Mouse (Mus musculus) adrenal gland, adult 18-20 months (tissue): Measurements from ENCODE around the gene Defb36. TPM values are rescaled to one million over a fixed set of nuclear protein-coding genes. Genes with fewer than 3 reads are reported as not detected.

Source experiments
- DNase-seq, 2 experiments: peaks; one replicate each; pipeline ENCODE4 v3.0.0; 2021 to 2022; ENCODE audit warnings: low spot score in 2 of 2
- total RNA-seq, 2 experiments: library from RNA; stranded (reverse); gene quantifications; 1 replicate in 1 of 2; 2 replicates in 1 of 2; pipeline ENCODE4 v1.2.3; 2021

Gene Defb36
- total RNA-seq, 2 experiments from 2014 or later = not detected

- no peak for DNase-seq
Measured at GRCm38 (mm10) chr2:152661163-152661562, 57.0 kb downstream of the Defb36 start.

Other genes with a start within 250 kb of the Defb36 start
- 1 to 10 TPM; 5.8 to 6.7 TPM for gene Nrsn2, start 227.7 kb upstream of the Defb36 start, total RNA-seq
- 1 to 10 TPM; 3.5 to 7.3 TPM for gene Sox12, start 206.3 kb upstream of the Defb36 start, total RNA-seq
- gene Zcchc3, start 189.3 kb upstream of the Defb36 start, total RNA-seq = 1 to 10 TPM; 6.8 to 7.8 TPM
- under 1 TPM; 0.36 to 0.74 TPM for gene 6820408C15Rik, start 188.7 kb upstream of the Defb36 start, total RNA-seq
- not detected for gene Defb23, start 139.7 kb upstream of the Defb36 start, total RNA-seq
- not detected for gene Defb20, start 127.3 kb upstream of the Defb36 start, total RNA-seq
- not detected for gene Defb22, start 114.2 kb upstream of the Defb36 start, total RNA-seq
- gene Defb26, start 92.6 kb upstream of the Defb36 start, total RNA-seq = not detected
- gene Defb28, start 86.1 kb upstream of the Defb36 start, total RNA-seq = not detected
- gene Defb29, start 64.2 kb upstream of the Defb36 start, total RNA-seq = not detected
- not detected for gene Gm17416, start 35.0 kb upstream of the Defb36 start, total RNA-seq
- not detected for gene Defb21, start 31.6 kb upstream of the Defb36 start, total RNA-seq
- gene Defb19, start 24.0 kb upstream of the Defb36 start, total RNA-seq = under 1 TPM in 1 of 2 experiments, not detected in 1; 0.93 TPM
- gene Defb45, start 4.9 kb upstream of the Defb36 start, total RNA-seq = not detected
- gene Defb25, start 18.7 kb downstream of the Defb36 start, total RNA-seq = 1 to 10 TPM; 1.5 to 2.4 TPM
- gene Rem1, start 22.6 kb downstream of the Defb36 start, total RNA-seq = 10 to 100 TPM in 1 of 2 experiments, 1 to 10 TPM in 1; 8.9 to 13.5 TPM
- gene H13, start 65.1 kb downstream of the Defb36 start, total RNA-seq = 100 to 1,000 TPM; 151 to 170 TPM
- 10 to 100 TPM; 23.5 to 25.8 TPM for gene Mcts2, start 82.7 kb downstream of the Defb36 start, total RNA-seq
- gene Id1, start 131.9 kb downstream of the Defb36 start, total RNA-seq = 10 to 100 TPM; 51.8 to 93.4 TPM
- 1 to 10 TPM; 2.5 to 3.8 TPM for gene Cox4i2, start 149.8 kb downstream of the Defb36 start, total RNA-seq
- gene Bcl2l1, start 227.4 kb downstream of the Defb36 start, total RNA-seq = 10 to 100 TPM; 63.6 to 73.5 TPM
- gene Tpx2, start 243.6 kb downstream of the Defb36 start, total RNA-seq = 1 to 10 TPM; 1.2 to 2.3 TPM